Mouse (Mus musculus) heart, adult 2 months (tissue): Measurements from ENCODE around the gene Zfp3. TPM values are rescaled to one million over a fixed set of nuclear protein-coding genes. Genes with fewer than 3 reads are reported as not detected.

ENCODE experiments used
- DNase-seq, 2 experiments: peaks; one replicate each; pipeline ENCODE4 v3.0.0; 2021
- H3K27ac ChIP-seq: fragments of 200-600 bp; 2 replicates; pipeline ENCODE4 v1.8.1; 2022
- H3K27me3 ChIP-seq: fragments of 200-500 bp; 2 replicates; pipeline ENCODE4 v1.6.1; 2012; ENCODE audit warnings: mild to moderate bottlenecking, low read length, inconsistent platforms, mixed read lengths; ENCODE audit not compliant: control insufficient read depth, insufficient read depth
- H3K36me3 ChIP-seq: fragments of 200-500 bp; 2 replicates; pipeline ENCODE4 v1.6.1; 2012; ENCODE audit warnings: low read length, inconsistent platforms; ENCODE audit not compliant: control insufficient read depth, insufficient read depth
- H3K4me1 ChIP-seq: fragments of 200-500 bp; 2 replicates; pipeline ENCODE4 v1.6.1; 2011; ENCODE audit warnings: low read length; ENCODE audit not compliant: control insufficient read depth, insufficient read depth
- H3K4me3 ChIP-seq: fragments of 200-600 bp; 2 replicates; pipeline ENCODE4 v1.8.1; 2022
- H3K79me2 ChIP-seq: fragments of 200-500 bp; replicated peaks from 2 replicates; pipeline ENCODE4 v1.6.1; 2012; ENCODE audit warnings: mild to moderate bottlenecking, inconsistent platforms, low read length, moderate library complexity, mixed read lengths; ENCODE audit not compliant: control insufficient read depth, insufficient read depth
- H3K9ac ChIP-seq: fragments of 200-500 bp; 2 replicates; pipeline ENCODE4 v1.6.1; 2012; ENCODE audit warnings: low read depth, mild to moderate bottlenecking, control low read depth, inconsistent platforms, low read length, mixed read lengths
- CTCF ChIP-seq: fragments of 200-600 bp; IDR thresholded peaks from 2 replicates; pipeline ENCODE4 v1.8.1; 2022; ENCODE audit warnings: antibody characterized with exemption, mild to moderate bottlenecking, moderate library complexity
- EP300 ChIP-seq: fragments of 200-500 bp; IDR thresholded peaks from 2 replicates; pipeline ENCODE4 v1.6.1; 2011; ENCODE audit warnings: low read depth, low read length, control low read depth; ENCODE audit not compliant: insufficient read depth
- POLR2A ChIP-seq: fragments of 200-500 bp; IDR thresholded peaks from 2 replicates; pipeline ENCODE4 v1.6.1; 2011; ENCODE audit warnings: mild to moderate bottlenecking, low read depth, low read length, control low read depth; ENCODE audit not compliant: insufficient read depth
- WGBS: fragments of 180-500 bp; shearing (Covaris S2); methylation state at CpG from one replicate; pipeline ENCODE4 v1.1.7; 2018; 5-methylcytosine and 5-hydroxymethylcytosine counted together
- intact Hi-C: fragments of 180-260 bp; cut with DNase I; formaldehyde crosslinking; loops from one replicate; pipeline ENCODE4 v1.15.1; 2025
- long read RNA-seq: library from polyadenylated mRNA; stranded (forward); transcript quantifications from one replicate; pipeline ENCODE4 v2.0.0, GENCODE M21; 2021
- polyA plus RNA-seq: library from polyadenylated mRNA; depleted of rRNA; stranded (reverse); fragments of >200 nt; gene quantifications from 2 replicates; pipeline ENCODE4 v1.2.3, GENCODE M21; 2012; rRNA removed
- total RNA-seq, 2 experiments: library from RNA; stranded (reverse); gene quantifications; 2 replicates each; pipeline ENCODE4 v1.2.3; 2021

The Zfp3 gene
- total RNA-seq, result 1 to 10 TPM; 7.5 to 8.5 TPM
- 1.5 and 3.5 TPM in 2 replicates for polyA plus RNA-seq
- long read RNA-seq, partial matches to known transcripts, result 0 of 3 reads
- long read RNA-seq, other reads (novel, unspliced or antisense), result 1 of 3 reads

- under 1% methylated on average over 77 of the region's 78 CpGs for WGBS
- peak; percentile 84 to 88 for DNase-seq
- TF ChIP-seq CTCF (peak; percentile 13; the same call in 1 of the 2 replicates), EP300 (no peak), POLR2A (peak; percentile 48)
- H3K36me3 ChIP-seq, result peaks cover 10% of the 10 kb centered on the region
- no peaks in the 10 kb centered on the region for H3K27me3 ChIP-seq
- peak within 1 kb of the TSS; percentile 77 for H3K4me3 ChIP-seq
- intact Hi-C loops, result no loop called here
- H3K9ac ChIP-seq, result peak within 1 kb of the TSS; percentile 84
- peaks cover 4% of the 10 kb centered on the region for H3K4me1 ChIP-seq
- peak within 1 kb of the TSS; percentile 89 for H3K27ac ChIP-seq
- no peaks in the 10 kb centered on the region for H3K79me2 ChIP-seq
These were observed at the start of gene Zfp3 for GRCm38 (mm10) chr11:70763936-70764808. TSS of gene Zfp3 (plus strand) at chr11:70764209.

GRCm38 (mm10) chr11:70715832-70716231, 48.2 kb upstream of the Zfp3 start:
- Histone ChIP-seq H3K9ac (no peak overlapping the region), H3K27me3 (no peaks in the 10 kb centered on the region), H3K4me3 (no peak overlapping the region), H3K4me1 (no peaks in the 10 kb centered on the region), H3K79me2 (no peaks in the 10 kb centered on the region), H3K36me3 (no peaks in the 10 kb centered on the region), H3K27ac (no peak overlapping the region)
- WGBS, result 81% methylated on average over 6 of the region's 6 CpGs
- DNase-seq, result no peak
- intact Hi-C loops, result no loop called here
- no peak for TF ChIP-seq CTCF
- no peak for TF ChIP-seq POLR2A
- TF ChIP-seq EP300, result no peak

- Histone ChIP-seq H3K9ac (no peak overlapping the region), H3K4me3 (no peak overlapping the region), H3K4me1 (no peaks in the 10 kb centered on the region), H3K27ac (no peak overlapping the region), H3K27me3 (no peaks in the 10 kb centered on the region), H3K79me2 (no peaks in the 10 kb centered on the region), H3K36me3 (no peaks in the 10 kb centered on the region)
- no peak for DNase-seq
- no peak for TF ChIP-seq EP300
- no peak for TF ChIP-seq CTCF
- TF ChIP-seq POLR2A, result no peak
- WGBS, result 75% methylated on average over 5 of the region's 5 CpGs
- intact Hi-C loops, result no loop called here
These were observed 45.5 kb upstream of the Zfp3 start for GRCm38 (mm10) chr11:70718481-70718880.

GRCm38 (mm10) chr11:70720567-70720966, 43.4 kb upstream of the Zfp3 start:
- no peak overlapping the region for H3K4me3 ChIP-seq
- TF ChIP-seq POLR2A, result no peak
- WGBS, result 59% methylated on average over 3 of the region's 3 CpGs
- H3K27me3 ChIP-seq, result no peaks in the 10 kb centered on the region
- H3K4me1 ChIP-seq, result no peaks in the 10 kb centered on the region
- no peak overlapping the region for H3K9ac ChIP-seq
- H3K27ac ChIP-seq, result peak overlapping the region; percentile 6; the same call in 1 of the 2 replicates
- no peaks in the 10 kb centered on the region for H3K79me2 ChIP-seq
- no peak for DNase-seq
- intact Hi-C loops, result no loop called here
- H3K36me3 ChIP-seq, result no peaks in the 10 kb centered on the region

GRCm38 (mm10) chr11:70721072-70721471, 42.9 kb upstream of the Zfp3 start:
- H3K27ac ChIP-seq, result peak overlapping the region; percentile 6; the same call in 1 of the 2 replicates
- TF ChIP-seq EP300 (no peak), CTCF (no peak), POLR2A (no peak)
- intact Hi-C loops, result no loop called here
- H3K27me3 ChIP-seq, result no peaks in the 10 kb centered on the region
- no peaks in the 10 kb centered on the region for H3K36me3 ChIP-seq
- H3K4me3 ChIP-seq, result no peak overlapping the region
- peak in 1 of 2 experiments; percentile 36 for DNase-seq
- no peak overlapping the region for H3K9ac ChIP-seq
- WGBS, result 53% methylated on average over 3 of the region's 3 CpGs
- H3K79me2 ChIP-seq, result no peaks in the 10 kb centered on the region
- H3K4me1 ChIP-seq, result no peaks in the 10 kb centered on the region

- intact Hi-C loops, result no loop called here
- DNase-seq, result no peak
- Histone ChIP-seq H3K27ac (no peak overlapping the region), H3K36me3 (no peaks in the 10 kb centered on the region; the same call in 1 of the 2 replicates), H3K79me2 (no peaks in the 10 kb centered on the region), H3K27me3 (no peaks in the 10 kb centered on the region), H3K4me3 (no peak overlapping the region), H3K9ac (no peak overlapping the region), H3K4me1 (no peaks in the 10 kb centered on the region)
- no peak for TF ChIP-seq CTCF
- no peak for TF ChIP-seq POLR2A
- no peak for TF ChIP-seq EP300
- 93% methylated on average over 9 of the region's 9 CpGs for WGBS
These were observed 39.3 kb upstream of the Zfp3 start for GRCm38 (mm10) chr11:70724706-70725105.
